Mouse (Mus musculus) midbrain, postnatal 0 days (tissue): ENCODE data around the gene Ptges3l. TPM values are rescaled to one million over a fixed set of nuclear protein-coding genes. Genes with fewer than 3 reads are reported as not detected.
A peak's percentile ranks its signal among the peaks of the same experiment; 100 is the strongest.
"Not testable (repeated sequence)": the region's sequence is repeated elsewhere in the genome, so short reads cannot be mapped to it uniquely, and the experiment has no call there.

ENCODE experiments used
- ATAC-seq: fragments of 200-750 bp; cut with Nextera tagmentation; 2 replicates; pipeline ENCODE4 v1.8.0; 2017; ENCODE audit warnings: moderate number of reproducible peaks, mild to moderate bottlenecking, moderate TSS enrichment, moderate library complexity; ENCODE audit not compliant: low FRiP score
- DNase-seq: peaks from one replicate; pipeline ENCODE4 v3.0.0-alpha.2; 2015; ENCODE audit warnings: low spot score
- H3K27ac ChIP-seq: fragments of 300-500 bp; sonication (generic); 2 replicates; pipeline ENCODE4 v1.5.1; 2014; ENCODE audit warnings: low read depth, mild to moderate bottlenecking, low read length, mixed read lengths
- H3K27me3 ChIP-seq: fragments of 300-500 bp; sonication (generic); 2 replicates; pipeline ENCODE4 v1.6.1; 2014; ENCODE audit warnings: low read length, control low read depth, mixed read lengths; ENCODE audit not compliant: insufficient read depth
- H3K36me3 ChIP-seq: fragments of 300-500 bp; sonication (generic); 2 replicates; pipeline ENCODE4 v1.6.1; 2014; ENCODE audit warnings: low read length, control low read depth, mixed read lengths; ENCODE audit not compliant: insufficient read depth
- H3K4me1 ChIP-seq: fragments of 300-500 bp; sonication (generic); 2 replicates; pipeline ENCODE4 v1.6.1; 2014; ENCODE audit warnings: mild to moderate bottlenecking, control low read depth, antibody characterized with exemption, low read length, mixed read lengths; ENCODE audit not compliant: insufficient read depth
- H3K4me2 ChIP-seq: fragments of 300-500 bp; sonication (generic); 2 replicates; pipeline ENCODE4 v1.6.1; 2014; ENCODE audit warnings: low read depth, mild to moderate bottlenecking, low read length, mixed read lengths; ENCODE audit not compliant: poor library complexity, severe bottlenecking
- H3K4me3 ChIP-seq: fragments of 300-500 bp; sonication (generic); 2 replicates; pipeline ENCODE4 v1.5.1; 2014; ENCODE audit warnings: low read depth, mild to moderate bottlenecking, low read length, moderate library complexity
- H3K9ac ChIP-seq: fragments of 300-500 bp; sonication (generic); replicated peaks from 2 replicates; pipeline ENCODE4 v1.6.1; 2014; ENCODE audit warnings: mild to moderate bottlenecking, low read length, moderate library complexity, mixed read lengths; ENCODE audit not compliant: poor library complexity, severe bottlenecking
- H3K9me3 ChIP-seq: fragments of 300-500 bp; sonication (generic); 2 replicates; pipeline ENCODE4 v1.6.1; 2016; ENCODE audit warnings: low read length, control low read depth
- CTCF ChIP-seq: IDR thresholded peaks from 2 replicates; pipeline ENCODE4 v1.5.1; 2016; ENCODE audit warnings: antibody characterized with exemption, mild to moderate bottlenecking
- WGBS: fragments of 180-500 bp; shearing (Covaris S2); extraction: QIAGEN DNeasy Blood & Tissue Kit; methylation state at CpG from one replicate; pipeline ENCODE4 v1.1.7; 2014; 5-methylcytosine and 5-hydroxymethylcytosine counted together
- microRNA-seq: library from miRNA; unstranded; fragments of <30 nt; microRNA quantifications from one replicate; pipeline ENCODE4, GENCODE M21; 2016; ENCODE audit warnings: borderline number of aligned reads
- polyA plus RNA-seq: library from polyadenylated mRNA; unstranded; fragments of >200 nt; fragmentation: Nextera tagmentation; extraction: Ambion mirVana; gene quantifications from 2 replicates; pipeline ENCODE4 v1.2.1, GENCODE M21; 2015
- total RNA-seq: library from RNA; depleted of rRNA; stranded (reverse); fragments of >200 nt; gene quantifications from 2 replicates; pipeline ENCODE4 v1.2.3, GENCODE M21; 2014; rRNA removed

Gene Ptges3l
- total and polyA plus RNA-seq, 2 experiments from 2014 or later: 0.66 to 2.9 TPM

DNA sequence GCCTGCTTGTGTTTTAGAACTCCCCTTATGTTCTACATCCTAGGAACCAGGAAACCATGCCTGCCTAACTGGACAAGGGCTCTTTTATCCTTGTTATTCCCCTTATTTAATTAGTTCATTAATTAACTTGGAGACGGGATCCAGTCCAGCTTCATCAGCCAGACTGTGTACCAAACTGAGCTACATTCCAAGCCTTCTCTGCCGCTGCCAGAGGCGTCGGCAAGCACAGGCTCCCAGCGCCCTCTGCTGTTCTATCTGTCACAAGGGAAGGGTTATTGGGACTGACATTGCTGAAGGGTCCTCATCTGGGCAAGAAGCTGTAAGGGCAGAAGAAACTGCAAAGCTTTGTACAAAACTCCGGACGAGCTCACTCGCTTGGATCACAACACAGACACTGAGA is 30.0 kb downstream of the Ptges3l start:
- ATAC-seq (no peak), DNase-seq (peak; percentile 86)
- Histone ChIP-seq H3K4me3 (no peak overlapping the region), H3K27me3 (no peaks in the 10 kb centered on the region), H3K9ac (no peak overlapping the region), H3K27ac (no peak overlapping the region), H3K4me1 (no peaks in the 10 kb centered on the region), H3K4me2 (no peak overlapping the region), H3K36me3 (no peaks in the 10 kb centered on the region), H3K9me3 (no peaks in the 10 kb centered on the region)
- peak; percentile 95 for TF ChIP-seq CTCF
- WGBS: 6% methylated on average over 8 of the region's 8 CpGs

GRCm38 (mm10) chr11:101381817-101382216 is 43.3 kb downstream of the Ptges3l start:
- WGBS: 6% methylated on average over 4 of the region's 4 CpGs
- DNase-seq (no peak), ATAC-seq (no peak)

DNA sequence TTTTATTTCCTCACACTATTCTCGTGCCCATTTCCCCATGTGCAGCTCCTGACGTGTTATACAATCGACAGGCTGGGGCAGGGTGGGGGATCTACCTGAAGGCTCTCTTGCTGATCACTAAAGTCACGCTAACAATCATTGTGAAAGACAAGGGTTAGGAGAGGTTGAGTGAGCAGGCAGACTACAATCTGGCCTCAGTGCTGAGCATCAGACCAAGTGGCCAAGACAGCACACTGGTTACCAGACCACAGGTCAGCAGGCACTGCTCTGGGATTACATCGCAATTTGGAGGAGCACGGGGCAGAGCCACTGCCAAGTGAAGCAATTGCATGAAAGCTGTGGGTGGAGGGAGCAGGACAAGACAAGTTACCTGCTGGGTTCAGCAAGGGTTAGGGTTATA is 46.2 kb downstream of the Ptges3l start:
- no peak for TF ChIP-seq CTCF
- Histone ChIP-seq H3K9me3 (no peaks in the 10 kb centered on the region), H3K36me3 (no peaks in the 10 kb centered on the region), H3K9ac (no peak overlapping the region), H3K4me1 (no peaks in the 10 kb centered on the region), H3K4me2 (no peak overlapping the region), H3K27ac (no peak overlapping the region), H3K27me3 (no peaks in the 10 kb centered on the region), H3K4me3 (no peak overlapping the region)
- WGBS: 84% methylated on average over 6 of the region's 6 CpGs
- DNase-seq (no peak), ATAC-seq (no peak)

More at GRCm38 (mm10) chr11:101381817-101382216, 43.3 kb downstream of the Ptges3l start:
- no peak overlapping the region for H3K4me2 ChIP-seq
- no peaks in the 10 kb centered on the region for H3K9me3 ChIP-seq
- H3K4me3 ChIP-seq: no peak overlapping the region
- H3K27me3 ChIP-seq: no peaks in the 10 kb centered on the region
- no peaks in the 10 kb centered on the region for H3K4me1 ChIP-seq
- H3K9ac ChIP-seq: no peak overlapping the region
- H3K27ac ChIP-seq: no peak overlapping the region
- H3K36me3 ChIP-seq: no peaks in the 10 kb centered on the region
- no peak for TF ChIP-seq CTCF

GRCm38 (mm10) chr11:101378196-101378595 is 46.9 kb downstream of the Ptges3l start:
- not testable (repeated sequence) for H3K36me3 ChIP-seq, H3K9ac ChIP-seq, H3K27me3 ChIP-seq, H3K9me3 ChIP-seq, ATAC-seq, DNase-seq, H3K4me3 ChIP-seq, H3K27ac ChIP-seq, H3K4me2 ChIP-seq, H3K4me1 ChIP-seq
- 94% methylated on average over 8 of the region's 8 CpGs for WGBS

DNA sequence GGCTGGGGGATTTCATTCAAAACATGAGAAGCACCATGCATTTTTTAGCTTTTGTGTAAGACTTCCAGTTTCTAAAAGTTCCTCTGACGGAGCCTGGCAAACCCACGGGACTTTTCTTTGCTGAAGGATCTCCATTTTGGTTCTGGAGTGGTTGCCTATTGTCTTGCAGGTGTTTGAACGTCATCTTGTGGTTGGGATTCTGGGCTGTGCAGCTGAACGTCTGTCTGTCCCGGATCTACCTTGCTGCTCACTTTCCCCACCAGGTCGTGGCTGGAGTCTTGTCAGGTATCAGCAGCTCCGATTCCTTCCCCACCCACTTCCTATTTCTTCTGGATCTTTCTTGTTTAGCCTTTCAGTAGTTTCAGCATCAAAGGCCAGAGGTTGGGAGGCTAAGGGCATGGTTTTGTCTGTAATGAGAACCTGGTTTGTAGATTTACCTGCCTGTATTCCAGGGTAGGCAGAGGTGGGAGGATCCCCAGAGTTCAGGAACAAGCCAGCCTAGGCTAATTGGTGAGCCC is 50.7 kb downstream of the Ptges3l start:
- WGBS: 72% methylated on average over 7 of the region's 7 CpGs
- H3K27me3 ChIP-seq: no peaks in the 10 kb centered on the region
- no peak overlapping the region for H3K4me3 ChIP-seq
- H3K36me3 ChIP-seq: no peaks in the 10 kb centered on the region
- no peak for DNase-seq
- no peak overlapping the region for H3K9ac ChIP-seq
- no peak for ATAC-seq
- no peak overlapping the region for H3K4me2 ChIP-seq
- no peaks in the 10 kb centered on the region for H3K9me3 ChIP-seq
- no peak overlapping the region for H3K27ac ChIP-seq
- no peaks in the 10 kb centered on the region for H3K4me1 ChIP-seq
- TF ChIP-seq CTCF: no peak

DNA sequence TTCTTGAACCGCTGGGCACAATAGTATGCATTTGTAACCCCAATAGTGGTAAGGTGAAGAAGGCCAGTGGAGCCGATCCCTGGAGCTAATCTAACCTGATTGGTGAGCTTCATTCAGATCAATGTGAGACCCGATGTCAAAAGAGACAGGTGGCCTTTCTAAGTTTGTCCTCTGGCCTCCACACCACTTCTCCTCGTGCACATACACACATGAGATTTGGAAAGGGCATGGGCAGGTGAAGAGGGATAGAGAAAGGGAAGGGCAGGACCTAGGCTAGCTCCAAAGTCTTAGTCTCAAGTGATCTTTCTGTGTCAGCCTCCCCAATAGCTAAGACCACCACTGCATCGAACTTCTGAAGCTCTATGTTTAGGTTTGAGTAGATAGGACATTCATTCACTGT is 55.0 kb downstream of the Ptges3l start:
- H3K4me2 ChIP-seq: no peak overlapping the region
- no peaks in the 10 kb centered on the region for H3K9me3 ChIP-seq
- ATAC-seq: no peak
- H3K27me3 ChIP-seq: no peaks in the 10 kb centered on the region
- no peak overlapping the region for H3K9ac ChIP-seq
- no peaks in the 10 kb centered on the region for H3K36me3 ChIP-seq
- 80% methylated on average over 5 of the region's 5 CpGs for WGBS
- TF ChIP-seq CTCF: no peak
- no peak for DNase-seq
- no peak overlapping the region for H3K27ac ChIP-seq
- H3K4me1 ChIP-seq: no peaks in the 10 kb centered on the region
- no peak overlapping the region for H3K4me3 ChIP-seq

Small RNA genes within 50 kb of the gene (microRNA-seq; reads per million reads assigned to microRNA genes)
- gene Mir6929: not detected

Other genes with a start within 250 kb of the Ptges3l start
- gene Ccr10, start 249.9 kb downstream of the Ptges3l start, total RNA-seq: 0.61 and 1.4 TPM in 2 replicates
- 0.75 and 0.83 TPM in 2 replicates for gene Ccr10, start 249.9 kb downstream of the Ptges3l start, polyA plus RNA-seq
- 26.5 and 40.0 TPM in 2 replicates for gene Ezh1, start 198.9 kb downstream of the Ptges3l start, total RNA-seq
- gene Ezh1, start 198.9 kb downstream of the Ptges3l start, polyA plus RNA-seq: 25.4 and 25.9 TPM in 2 replicates
- gene Ramp2, start 179.3 kb downstream of the Ptges3l start, total RNA-seq: 55.0 and 67.5 TPM in 2 replicates
- gene Ramp2, start 179.3 kb downstream of the Ptges3l start, polyA plus RNA-seq: 95.3 and 103 TPM in 2 replicates
- gene Vps25, start 171.6 kb downstream of the Ptges3l start, total RNA-seq: 77.3 and 82.3 TPM in 2 replicates
- gene Vps25, start 171.6 kb downstream of the Ptges3l start, polyA plus RNA-seq: 130 and 144 TPM in 2 replicates
- gene Wnk4, start 164.8 kb downstream of the Ptges3l start, total RNA-seq: 4.2 and 8.1 TPM in 2 replicates
- gene Wnk4, start 164.8 kb downstream of the Ptges3l start, polyA plus RNA-seq: 7.5 and 9.2 TPM in 2 replicates
- not detected in 2 replicates for gene Cntd1, start 146.3 kb downstream of the Ptges3l start, total RNA-seq
- 0.25 and 0.42 TPM in 2 replicates for gene Cntd1, start 146.3 kb downstream of the Ptges3l start, polyA plus RNA-seq
- gene Coa3, start 146.2 kb downstream of the Ptges3l start, total RNA-seq: 136 and 168 TPM in 2 replicates
- 204 and 229 TPM in 2 replicates for gene Coa3, start 146.2 kb downstream of the Ptges3l start, polyA plus RNA-seq
- gene Becn1, start 123.0 kb downstream of the Ptges3l start, total RNA-seq: 94.4 and 209 TPM in 2 replicates
- gene Becn1, start 123.0 kb downstream of the Ptges3l start, polyA plus RNA-seq: 145 and 150 TPM in 2 replicates
- 69.1 and 74.0 TPM in 2 replicates for gene Psme3, start 109.1 kb downstream of the Ptges3l start, total RNA-seq
- gene Psme3, start 109.1 kb downstream of the Ptges3l start, polyA plus RNA-seq: 75.0 and 76.5 TPM in 2 replicates
- gene Aoc2, start 100.3 kb downstream of the Ptges3l start, total RNA-seq: 5.3 and 6.7 TPM in 2 replicates
- 0.64 and 0.77 TPM in 2 replicates for gene Aoc2, start 100.3 kb downstream of the Ptges3l start, polyA plus RNA-seq
- 0.66 and 1.2 TPM in 2 replicates for gene Aoc3, start 94.7 kb downstream of the Ptges3l start, total RNA-seq
- 0.07 and 0.20 TPM in 2 replicates for gene Aoc3, start 94.7 kb downstream of the Ptges3l start, polyA plus RNA-seq
- gene G6pc, start 57.8 kb downstream of the Ptges3l start, total RNA-seq: not detected in 2 replicates
- gene G6pc, start 57.8 kb downstream of the Ptges3l start, polyA plus RNA-seq: not detected in 2 replicates
- 67.4 and 78.3 TPM in 2 replicates for gene Aarsd1, start 7.7 kb downstream of the Ptges3l start, total RNA-seq
- gene Aarsd1, start 7.7 kb downstream of the Ptges3l start, polyA plus RNA-seq: 96.3 and 107 TPM in 2 replicates
- 1.8 and 5.7 TPM in 2 replicates for gene Gm27029, start 537 bp downstream of the Ptges3l start, total RNA-seq
- gene Gm27029, start 537 bp downstream of the Ptges3l start, polyA plus RNA-seq: 6.3 and 6.8 TPM in 2 replicates
- gene Rundc1, start 248 bp downstream of the Ptges3l start, total RNA-seq: 10.4 and 12.9 TPM in 2 replicates
- gene Rundc1, start 248 bp downstream of the Ptges3l start, polyA plus RNA-seq: 24.2 and 25.2 TPM in 2 replicates
- 605 and 614 TPM in 2 replicates for gene Rpl27, start 17.0 kb upstream of the Ptges3l start, total RNA-seq
- gene Rpl27, start 17.0 kb upstream of the Ptges3l start, polyA plus RNA-seq: 227 and 260 TPM in 2 replicates
- 1.9 and 3.3 TPM in 2 replicates for gene Ifi35, start 23.1 kb upstream of the Ptges3l start, total RNA-seq
- gene Ifi35, start 23.1 kb upstream of the Ptges3l start, polyA plus RNA-seq: 4.5 TPM in 2 replicates
- gene Rnd2, start 39.7 kb upstream of the Ptges3l start, total RNA-seq: 90.5 and 96.3 TPM in 2 replicates
- 95.7 and 104 TPM in 2 replicates for gene Rnd2, start 39.7 kb upstream of the Ptges3l start, polyA plus RNA-seq
- 313 and 334 TPM in 2 replicates for gene Vat1, start 40.9 kb upstream of the Ptges3l start, total RNA-seq
- 143 and 146 TPM in 2 replicates for gene Vat1, start 40.9 kb upstream of the Ptges3l start, polyA plus RNA-seq
- gene Brca1, start 126.6 kb upstream of the Ptges3l start, total RNA-seq: 2.8 and 5.1 TPM in 2 replicates
- gene Brca1, start 126.6 kb upstream of the Ptges3l start, polyA plus RNA-seq: 0.84 and 0.90 TPM in 2 replicates
- gene Nbr1, start 126.8 kb upstream of the Ptges3l start, total RNA-seq: 121 and 128 TPM in 2 replicates
- gene Nbr1, start 126.8 kb upstream of the Ptges3l start, polyA plus RNA-seq: 56.3 and 59.7 TPM in 2 replicates
- gene Tmem106a, start 156.9 kb upstream of the Ptges3l start, total RNA-seq: 1.5 and 3.0 TPM in 2 replicates
- 3.5 and 3.6 TPM in 2 replicates for gene Tmem106a, start 156.9 kb upstream of the Ptges3l start, polyA plus RNA-seq
- not detected in 2 replicates for gene Gm11634, start 173.9 kb upstream of the Ptges3l start, total RNA-seq
- gene Gm11634, start 173.9 kb upstream of the Ptges3l start, polyA plus RNA-seq: not detected in 2 replicates
- 2.8 and 3.6 TPM in 2 replicates for gene Rdm1, start 201.9 kb upstream of the Ptges3l start, total RNA-seq
- 8.3 and 9.2 TPM in 2 replicates for gene Rdm1, start 201.9 kb upstream of the Ptges3l start, polyA plus RNA-seq
- 4.5 and 6.9 TPM in 2 replicates for gene Arl4d, start 240.2 kb upstream of the Ptges3l start, total RNA-seq
- gene Arl4d, start 240.2 kb upstream of the Ptges3l start, polyA plus RNA-seq: 5.7 and 7.1 TPM in 2 replicates